Mouse (Mus musculus) 3T3-L1 (cell line): ENCODE measurements around the gene Ebf4.
A peak's percentile ranks its signal among the peaks of the same experiment; 100 is the strongest.
"Not testable (repeated sequence)": the region's sequence is repeated elsewhere in the genome, so short reads cannot be mapped to it uniquely, and the experiment has no call there.

ENCODE experiments used
- DNase-seq: peaks from one replicate; pipeline ENCODE4 v3.0.0-alpha.2; 2015; ENCODE audit warnings: low read depth, low spot score

The Ebf4 gene

GRCm38 (mm10) chr2:130295331-130296133 is 563 bp downstream of the Ebf4 start:
- DNase-seq, result no peak

GRCm38 (mm10) chr2:130296134-130296745 is 1.3 kb downstream of the Ebf4 start:
- no peak for DNase-seq

GRCm38 (mm10) chr2:130297580-130297979 is 2.6 kb downstream of the Ebf4 start:
- DNase-seq, result no peak

GRCm38 (mm10) chr2:130303014-130303413 is 8.0 kb downstream of the Ebf4 start:
- DNase-seq, result no peak

GRCm38 (mm10) chr2:130327057-130327456 is 32.1 kb downstream of the Ebf4 start:
- no peak for DNase-seq

GRCm38 (mm10) chr2:130329502-130329901 is 34.5 kb downstream of the Ebf4 start:
- DNase-seq, result no peak

- no peak for DNase-seq
These were observed 40.1 kb downstream of the Ebf4 start for GRCm38 (mm10) chr2:130335112-130335511.

GRCm38 (mm10) chr2:130340464-130341219 is 45.7 kb downstream of the Ebf4 start:
- peak; percentile 27 for DNase-seq

- no peak for DNase-seq
These were observed 46.2 kb downstream of the Ebf4 start for GRCm38 (mm10) chr2:130341220-130341580.

- DNase-seq, result peak; percentile 13
These were observed 55.4 kb downstream of the Ebf4 start for GRCm38 (mm10) chr2:130350376-130350775.

GRCm38 (mm10) chr2:130351758-130352339 is 56.9 kb downstream of the Ebf4 start:
- DNase-seq, result no peak

GRCm38 (mm10) chr2:130353411-130353810 is 58.4 kb downstream of the Ebf4 start:
- DNase-seq, result no peak

- DNase-seq, result no peak
These were observed 58.9 kb downstream of the Ebf4 start for GRCm38 (mm10) chr2:130353889-130354288.

GRCm38 (mm10) chr2:130357551-130357950 is 62.6 kb downstream of the Ebf4 start:
- no peak for DNase-seq

- no peak for DNase-seq
These were observed 63.9 kb downstream of the Ebf4 start for GRCm38 (mm10) chr2:130358852-130359251.

GRCm38 (mm10) chr2:130362511-130363026 is 67.6 kb downstream of the Ebf4 start:
- DNase-seq, result peak; percentile 68

- no peak for DNase-seq
These were observed 70.5 kb downstream of the Ebf4 start for GRCm38 (mm10) chr2:130365211-130366094.

GRCm38 (mm10) chr2:130367386-130367785 is 72.4 kb downstream of the Ebf4 start:
- DNase-seq, result no peak

- DNase-seq, result not testable (repeated sequence)
These were observed 78.1 kb downstream of the Ebf4 start for GRCm38 (mm10) chr2:130373026-130373425.

GRCm38 (mm10) chr2:130374951-130375350 is 80.0 kb downstream of the Ebf4 start:
- no peak for DNase-seq

GRCm38 (mm10) chr2:130383205-130383604 is 88.2 kb downstream of the Ebf4 start:
- no peak for DNase-seq
